Mouse (Mus musculus) 416B (cell line): ENCODE data around the gene Creb3l1.

Experiments used
- DNase-seq: peaks from one replicate; pipeline ENCODE4 v3.0.0; 2011; ENCODE audit warnings: low read depth

Creb3l1 gene

GRCm38 (mm10) chr2:92034273-92034672, 10.0 kb upstream of the Creb3l1 start:
- no peak for DNase-seq

- DNase-seq: no peak
Observed at GRCm38 (mm10) chr2:92030554-92030953, 6.3 kb upstream of the Creb3l1 start.

GRCm38 (mm10) chr2:92029387-92030133, 5.3 kb upstream of the Creb3l1 start:
- no peak for DNase-seq

GRCm38 (mm10) chr2:92027811-92028590, 3.7 kb upstream of the Creb3l1 start:
- DNase-seq: peak; percentile 83

GRCm38 (mm10) chr2:92025966-92026365, 1.7 kb upstream of the Creb3l1 start:
- peak; percentile 67 for DNase-seq

- no peak for DNase-seq
Observed at GRCm38 (mm10) chr2:92025202-92025601, 900 bp upstream of the Creb3l1 start.

- DNase-seq: no peak
Observed at GRCm38 (mm10) chr2:92023362-92024273, 684 bp downstream of the Creb3l1 start.

- no peak for DNase-seq
Observed at GRCm38 (mm10) chr2:92020676-92021265, 3.5 kb downstream of the Creb3l1 start.

GRCm38 (mm10) chr2:92017440-92017839, 6.9 kb downstream of the Creb3l1 start:
- DNase-seq: no peak

GRCm38 (mm10) chr2:92016981-92017380, 7.3 kb downstream of the Creb3l1 start:
- peak; percentile 40 for DNase-seq

GRCm38 (mm10) chr2:92014891-92015290, 9.4 kb downstream of the Creb3l1 start:
- no peak for DNase-seq

- peak; percentile 80 for DNase-seq
Observed at GRCm38 (mm10) chr2:92014248-92014647, 10.1 kb downstream of the Creb3l1 start.

- DNase-seq: no peak
Observed at GRCm38 (mm10) chr2:92012768-92013445, 11.4 kb downstream of the Creb3l1 start.

GRCm38 (mm10) chr2:92011424-92012353, 12.6 kb downstream of the Creb3l1 start:
- DNase-seq: no peak

GRCm38 (mm10) chr2:92008623-92009404, 15.5 kb downstream of the Creb3l1 start:
- DNase-seq: no peak

GRCm38 (mm10) chr2:92007933-92008622, 16.2 kb downstream of the Creb3l1 start:
- peak; percentile 96 for DNase-seq

- DNase-seq: peak; percentile 72
Observed at GRCm38 (mm10) chr2:92006983-92007921, 17.1 kb downstream of the Creb3l1 start.

- DNase-seq: no peak
Observed at GRCm38 (mm10) chr2:92006491-92006890, 17.8 kb downstream of the Creb3l1 start.
